Mouse (Mus musculus): Measurements from ENCODE around the gene Paqr8. TPM values are rescaled to one million over a fixed set of nuclear protein-coding genes. Genes with fewer than 3 reads are reported as not detected.

Gene Paqr8
- total RNA-seq (2017), result 1.6 and 1.7 TPM in 2 replicates

DNA sequence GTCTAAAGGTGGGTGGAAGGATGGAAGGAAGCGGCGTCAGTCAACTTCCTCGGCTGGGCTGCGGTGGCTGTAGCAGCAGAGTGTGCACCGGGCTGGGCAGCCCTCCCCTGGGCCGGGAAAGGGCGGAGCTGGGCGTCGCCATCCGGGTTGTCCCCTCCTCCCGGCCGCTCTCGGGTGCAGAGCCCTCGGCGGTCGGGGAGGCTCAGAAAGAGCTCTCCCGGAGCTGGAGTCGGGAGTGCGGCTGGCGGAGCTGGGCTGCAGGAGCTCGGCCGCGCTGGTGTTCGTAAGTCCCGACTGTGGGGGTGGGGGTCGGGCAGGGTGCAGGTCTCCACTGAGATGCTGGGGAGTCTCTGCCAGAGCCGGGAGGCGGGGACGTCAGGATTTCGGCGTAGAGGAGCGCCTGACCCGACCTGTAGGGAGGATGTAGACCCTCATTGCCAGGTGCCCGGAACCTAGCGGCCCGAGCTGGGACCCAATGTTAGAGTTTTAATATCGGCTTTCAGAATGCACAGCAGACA lies at the start of gene Paqr8:
Paqr8 (plus strand) TSS at position 203 of the 518 bp plus-strand sequence.
- ATAC-seq (ENCODE audit: extremely low read depth, insufficient number of reproducible peaks, low FRiP score, poor library complexity, severe bottlenecking), result peak; percentile 64

- no peak for ATAC-seq (ENCODE audit: extremely low read depth, insufficient number of reproducible peaks, low FRiP score, poor library complexity, severe bottlenecking)
Measured at GRCm38 (mm10) chr1:20856924-20857902, 33.2 kb upstream of the Paqr8 start.

DNA sequence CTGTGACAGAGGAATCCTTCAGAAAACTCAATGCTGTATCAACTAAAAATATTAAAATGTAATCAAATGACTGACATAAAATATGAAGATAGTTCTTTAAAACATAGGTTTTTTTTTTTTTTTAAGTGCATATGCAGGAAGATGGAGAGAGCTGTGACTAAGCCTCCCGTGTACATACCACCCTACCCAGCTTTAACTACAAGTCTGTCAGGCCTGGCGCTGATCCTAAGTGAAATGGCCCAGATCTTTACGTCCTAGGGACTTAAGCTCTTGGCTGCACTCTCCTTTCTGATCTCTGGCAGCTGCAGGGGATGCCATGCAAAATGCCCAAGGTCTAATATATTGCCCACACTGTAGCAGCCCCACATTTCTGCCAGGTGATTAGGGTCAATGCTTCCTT lies 29.6 kb upstream of the Paqr8 start:
- ATAC-seq (ENCODE audit: extremely low read depth, insufficient number of reproducible peaks, low FRiP score, poor library complexity, severe bottlenecking), result no peak

- no peak for ATAC-seq (ENCODE audit: extremely low read depth, insufficient number of reproducible peaks, low FRiP score, poor library complexity, severe bottlenecking)
Measured at GRCm38 (mm10) chr1:20861865-20862264, 28.5 kb upstream of the Paqr8 start.

- ATAC-seq (ENCODE audit: extremely low read depth, insufficient number of reproducible peaks, low FRiP score, poor library complexity, severe bottlenecking), result no peak
Measured at GRCm38 (mm10) chr1:20863452-20864172, 26.8 kb upstream of the Paqr8 start.

- no peak for ATAC-seq (ENCODE audit: extremely low read depth, insufficient number of reproducible peaks, low FRiP score, poor library complexity, severe bottlenecking)
Measured at GRCm38 (mm10) chr1:20867241-20867902, 23.0 kb upstream of the Paqr8 start.

DNA sequence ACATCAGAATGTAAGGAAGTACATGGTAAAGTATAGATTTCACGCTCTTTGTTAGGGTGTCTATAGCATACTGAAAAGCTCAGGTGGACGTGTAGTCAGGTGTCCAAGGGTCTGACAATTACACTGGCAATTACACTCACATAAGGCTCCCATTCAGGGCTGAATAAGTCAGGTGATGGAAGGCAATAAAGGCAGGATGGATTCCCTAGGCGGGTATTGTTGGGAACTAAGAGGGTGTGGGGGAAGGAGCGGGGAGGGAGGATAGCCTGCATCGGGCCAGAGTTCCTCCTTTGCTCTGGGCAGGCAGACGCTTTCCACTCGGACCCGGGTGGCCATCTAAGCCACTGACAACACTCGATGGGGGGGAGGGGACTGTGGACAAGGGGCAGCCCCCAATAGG lies 22.4 kb upstream of the Paqr8 start:
- no peak for ATAC-seq (ENCODE audit: extremely low read depth, insufficient number of reproducible peaks, low FRiP score, poor library complexity, severe bottlenecking)

DNA sequence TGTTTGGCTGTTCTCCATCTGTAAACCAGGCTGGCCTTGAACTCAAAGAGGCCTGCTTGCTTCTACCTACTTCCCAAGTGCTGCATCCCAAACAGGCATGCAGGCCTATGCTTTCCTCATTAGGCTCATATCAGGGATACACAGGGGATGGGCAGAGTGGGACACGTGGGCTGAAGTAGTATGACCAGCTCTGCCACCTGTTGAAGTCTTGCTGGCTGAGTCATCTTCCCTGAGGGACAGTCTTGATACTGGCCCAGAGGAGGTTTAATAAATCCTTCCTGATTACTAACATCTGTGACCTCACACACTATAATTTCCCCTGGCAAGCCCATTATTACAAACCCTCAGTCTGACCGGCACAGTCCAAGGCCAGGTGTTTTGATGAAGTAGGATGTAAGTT lies 19.5 kb upstream of the Paqr8 start:
- ATAC-seq (ENCODE audit: extremely low read depth, insufficient number of reproducible peaks, low FRiP score, poor library complexity, severe bottlenecking), result no peak

DNA sequence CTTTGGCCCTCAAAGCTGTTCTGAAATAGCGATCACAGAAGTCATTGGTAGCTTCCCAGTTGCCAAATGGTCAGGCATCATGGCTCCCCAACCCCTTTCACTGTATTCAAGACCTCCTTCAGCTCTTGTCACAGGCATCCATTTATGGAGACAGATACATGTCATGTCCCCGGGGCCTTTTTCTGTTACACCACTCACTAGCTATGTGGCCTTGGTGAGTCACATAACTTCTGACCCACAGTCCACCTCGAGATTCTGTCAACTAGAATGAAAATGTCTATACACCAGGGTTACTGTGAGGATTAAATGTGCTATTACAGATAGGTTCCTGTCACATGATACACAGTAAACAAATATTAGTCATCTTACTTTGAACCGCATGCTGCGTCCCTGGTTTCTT lies 17.9 kb upstream of the Paqr8 start:
- ATAC-seq (ENCODE audit: extremely low read depth, insufficient number of reproducible peaks, low FRiP score, poor library complexity, severe bottlenecking), result no peak

GRCm38 (mm10) chr1:20874061-20874460 lies 16.3 kb upstream of the Paqr8 start:
- no peak for ATAC-seq (ENCODE audit: extremely low read depth, insufficient number of reproducible peaks, low FRiP score, poor library complexity, severe bottlenecking)

GRCm38 (mm10) chr1:20877355-20877754 lies 13.1 kb upstream of the Paqr8 start:
- ATAC-seq (ENCODE audit: extremely low read depth, insufficient number of reproducible peaks, low FRiP score, poor library complexity, severe bottlenecking), result no peak

- no peak for ATAC-seq (ENCODE audit: extremely low read depth, insufficient number of reproducible peaks, low FRiP score, poor library complexity, severe bottlenecking)
Measured at GRCm38 (mm10) chr1:20879361-20879760, 11.0 kb upstream of the Paqr8 start.

GRCm38 (mm10) chr1:20883079-20883478 lies 7.3 kb upstream of the Paqr8 start:
- no peak for ATAC-seq (ENCODE audit: extremely low read depth, insufficient number of reproducible peaks, low FRiP score, poor library complexity, severe bottlenecking)

- no peak for ATAC-seq (ENCODE audit: extremely low read depth, insufficient number of reproducible peaks, low FRiP score, poor library complexity, severe bottlenecking)
Measured at GRCm38 (mm10) chr1:20889677-20890403, 566 bp upstream of the Paqr8 start.

DNA sequence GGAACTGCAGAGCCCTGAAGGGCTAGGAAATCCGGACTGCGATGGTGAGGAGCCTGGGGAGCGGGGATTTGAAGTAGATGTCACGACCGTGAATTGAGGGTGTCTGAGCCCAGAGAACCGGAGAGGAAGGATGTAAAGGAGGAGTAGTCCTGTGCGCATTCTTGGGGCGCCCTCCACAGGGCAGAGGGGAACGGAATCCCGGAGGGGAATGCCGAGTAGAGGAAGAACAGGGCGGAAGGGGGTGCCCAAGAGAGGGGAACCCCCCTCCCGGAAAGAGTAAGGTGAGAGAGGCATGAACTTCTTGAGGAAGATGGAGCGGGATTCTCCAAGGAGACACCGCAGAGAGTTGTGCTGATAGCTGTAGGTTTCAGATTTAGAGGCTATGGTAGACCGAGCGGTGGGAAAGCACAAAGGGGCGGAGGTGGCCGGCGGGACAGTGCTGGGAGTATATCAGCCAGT lies 564 bp downstream of the Paqr8 start:
- ATAC-seq (ENCODE audit: extremely low read depth, insufficient number of reproducible peaks, low FRiP score, poor library complexity, severe bottlenecking), result peak; percentile 43

- no peak for ATAC-seq (ENCODE audit: extremely low read depth, insufficient number of reproducible peaks, low FRiP score, poor library complexity, severe bottlenecking)
Measured at GRCm38 (mm10) chr1:20893059-20893458, 2.7 kb downstream of the Paqr8 start.

DNA sequence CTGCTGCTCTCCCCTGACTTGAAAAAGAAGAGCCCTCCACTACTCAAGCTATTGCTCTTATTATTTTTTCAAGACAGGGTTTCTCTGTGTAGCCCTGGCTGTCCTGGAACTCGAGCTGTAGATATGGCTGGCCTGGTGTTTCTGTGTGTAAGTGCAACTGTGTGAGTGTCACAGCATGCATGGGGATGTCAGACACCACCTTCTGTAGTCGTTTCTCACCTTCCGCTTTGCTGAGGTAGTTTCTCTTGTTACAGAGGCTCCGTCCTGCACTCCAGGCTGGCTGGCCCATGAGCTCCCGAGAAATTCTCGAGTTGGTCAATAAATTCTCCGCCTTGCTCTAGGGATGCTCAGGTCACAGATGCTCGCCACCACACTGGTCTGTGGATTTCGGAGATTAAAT lies 8.0 kb downstream of the Paqr8 start:
- no peak for ATAC-seq (ENCODE audit: extremely low read depth, insufficient number of reproducible peaks, low FRiP score, poor library complexity, severe bottlenecking)

DNA sequence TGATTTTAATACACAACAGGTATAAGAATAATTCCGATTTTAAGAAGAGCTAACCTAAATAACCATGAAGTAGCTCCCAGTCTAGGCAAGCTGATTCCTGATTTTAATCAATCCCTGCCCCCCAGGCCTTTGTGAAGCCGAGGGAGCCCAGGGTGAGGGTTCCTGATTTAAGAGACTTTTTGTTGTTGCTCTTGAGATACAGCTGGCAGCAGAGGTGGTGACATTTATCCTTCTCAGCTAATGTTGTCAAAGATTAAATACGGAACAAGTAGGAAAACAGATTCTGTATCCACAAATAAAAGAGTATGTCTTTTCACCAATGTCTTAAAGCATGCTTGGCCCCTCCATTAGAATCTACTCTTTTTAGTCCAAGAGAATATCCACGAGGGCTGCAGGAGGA lies 9.9 kb downstream of the Paqr8 start:
- ATAC-seq (ENCODE audit: extremely low read depth, insufficient number of reproducible peaks, low FRiP score, poor library complexity, severe bottlenecking), result no peak
